10 mouse cellular contexts compared by ENCODE assay signal in genomic region chr2:146098853-146099717, GRCm38 (mm10).
A peak's percentile ranks its signal among the peaks of the same experiment; 100 is the strongest.
DNase-seq lines count a peak whose midpoint lies in the region; ATAC-seq lines count a peak whose summit lies in the region.
"Had no signal": no experiment of that assay in that cellular context is flagged by ENCODE, and none has a peak within 500 bp of the region (broad histone marks: within the 10 kb centered on the region; RNA-seq: fewer than 3 reads in every experiment).

No protein-coding gene starts in this region.

- no peak overlapping the region for H3K27ac ChIP-seq in limb, embryonic 15.5 days
- H3K27ac ChIP-seq: hindbrain, embryonic 15.5 days had no signal

- no peaks in the 10 kb centered on the region for H3K4me1 ChIP-seq in limb, embryonic 15.5 days

- H3K27me3 ChIP-seq in limb, embryonic 15.5 days = no peaks in the 10 kb centered on the region

- peak; percentile 7; the same call in 1 of the 2 replicates for ATAC-seq in limb, embryonic 15.5 days (ENCODE audit: insufficient number of reproducible peaks, low FRiP score, low TSS enrichment, low read depth)

- H3K9me3 ChIP-seq in limb, embryonic 15.5 days = no peaks in the 10 kb centered on the region
- H3K9me3 ChIP-seq: hindbrain, embryonic 15.5 days had no signal

- 54% methylated on average over 16 of the region's 16 CpGs for WGBS in limb, embryonic 15.5 days

- no peak overlapping the region for H3K4me2 ChIP-seq in limb, embryonic 15.5 days
- H3K4me2 ChIP-seq: hindbrain, embryonic 15.5 days had no signal

- no peak overlapping the region for H3K4me3 ChIP-seq in limb, embryonic 15.5 days
- H3K4me3 ChIP-seq: hindbrain, embryonic 15.5 days had no signal

- no peak overlapping the region for H3K9ac ChIP-seq in limb, embryonic 15.5 days
- H3K9ac ChIP-seq: hindbrain, embryonic 15.5 days had no signal

- H3K36me3 ChIP-seq in limb, embryonic 15.5 days = no peaks in the 10 kb centered on the region
- H3K36me3 ChIP-seq: hindbrain, embryonic 15.5 days had no signal

- peak; percentile 84 for DNase-seq in heart, adult 11 months
- no peak for DNase-seq in heart, adult 8-10 months (ENCODE audit: low spot score)
- DNase-seq in spleen, adult 12 weeks (ENCODE audit: low spot score) = peak; percentile 4
- no peak for DNase-seq in spleen, adult 18-20 months
- DNase-seq in testis, postnatal 14 days (ENCODE audit: low spot score) = peak; percentile 39
- DNase-seq in cerebellum, adult 18-20 months = no peak
- no peak for DNase-seq in thymus, adult 18-20 months
- DNase-seq: thymus, adult 2 months had no signal

Comparison
In these comparisons a context has a peak if more than half of its experiments do, and no peak if none do; other contexts are left out.
1. DNase-seq: peak in heart, adult 11 months (single experiment), spleen, adult 12 weeks (single experiment) and testis, postnatal 14 days (single experiment); none in heart, adult 8-10 months (single experiment), spleen, adult 18-20 months (0 of 2), cerebellum, adult 18-20 months (0 of 2) and thymus, adult 18-20 months (0 of 2).